Mouse (Mus musculus) testis, adult 2 months (tissue): ENCODE measurements around the gene Nfix. TPM values are rescaled to one million over a fixed set of nuclear protein-coding genes. Genes with fewer than 3 reads are reported as not detected.
A peak's percentile ranks its signal among the peaks of the same experiment; 100 is the strongest.

Experiments used
- H3K27ac ChIP-seq: fragments of 200-500 bp; 2 replicates; pipeline ENCODE4 v1.5.1; 2012; ENCODE audit warnings: low read depth, low read length; ENCODE audit not compliant: control insufficient read depth, insufficient read depth
- H3K27me3 ChIP-seq: fragments of 200-500 bp; 2 replicates; pipeline ENCODE4 v1.6.1; 2012; ENCODE audit warnings: mild to moderate bottlenecking, low read length, moderate library complexity; ENCODE audit not compliant: control insufficient read depth, insufficient read depth
- H3K36me3 ChIP-seq: fragments of 200-500 bp; 2 replicates; pipeline ENCODE4 v1.6.1; 2012; ENCODE audit warnings: mild to moderate bottlenecking, low read length; ENCODE audit not compliant: control insufficient read depth, insufficient read depth
- H3K4me1 ChIP-seq: fragments of 200-500 bp; 2 replicates; pipeline ENCODE4 v1.6.1; 2012; ENCODE audit warnings: low read length; ENCODE audit not compliant: control insufficient read depth, insufficient read depth
- H3K4me3 ChIP-seq: fragments of 200-500 bp; 2 replicates; pipeline ENCODE4 v1.5.1; 2012; ENCODE audit warnings: low read depth, mild to moderate bottlenecking, low read length, moderate library complexity, mixed read lengths; ENCODE audit not compliant: control insufficient read depth
- CTCF ChIP-seq: fragments of 200-500 bp; IDR thresholded peaks from 2 replicates; pipeline ENCODE4 v1.5.1; 2012; ENCODE audit warnings: low read depth, mild to moderate bottlenecking, inconsistent platforms, low read length, moderate library complexity; ENCODE audit not compliant: control insufficient read depth, insufficient read depth, insufficient replicate concordance
- POLR2A ChIP-seq: fragments of 200-500 bp; IDR thresholded peaks from 2 replicates; pipeline ENCODE4 v1.6.1; 2012; ENCODE audit warnings: low read depth, mild to moderate bottlenecking, inconsistent platforms, low read length, moderate library complexity; ENCODE audit not compliant: control insufficient read depth
- polyA plus RNA-seq: library from polyadenylated mRNA; depleted of rRNA; stranded (reverse); fragments of >200 nt; gene quantifications from 2 replicates; pipeline ENCODE4 v1.2.3, GENCODE M21; 2012

Nfix gene
- polyA plus RNA-seq, 1 experiment, result 5.0 TPM

DNA sequence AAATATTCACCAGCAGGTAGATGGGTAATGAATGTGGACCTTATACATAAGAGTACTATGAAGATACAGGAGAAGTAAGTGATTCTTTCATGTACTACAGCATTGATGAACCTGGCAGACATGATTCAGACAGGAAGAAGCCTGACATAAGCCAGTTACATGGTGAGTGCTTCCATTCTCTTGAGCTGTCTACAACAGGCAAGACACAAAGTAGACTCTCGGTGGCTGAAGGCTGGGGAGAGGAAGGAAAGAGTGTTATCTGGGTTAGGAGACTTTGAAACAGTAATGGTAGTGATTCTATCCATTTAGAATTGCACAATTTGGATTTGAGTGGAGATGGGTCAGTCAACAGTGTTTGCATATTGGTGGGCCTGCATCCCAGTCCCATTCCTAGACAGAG is 141.2 kb downstream of the Nfix start:
- no peak overlapping the region for H3K4me3 ChIP-seq
- peaks cover 3% of the 10 kb centered on the region; the same call in 1 of the 2 replicates for H3K27me3 ChIP-seq
- peaks cover 37% of the 10 kb centered on the region for H3K4me1 ChIP-seq
- no peak overlapping the region for H3K27ac ChIP-seq
- no peaks in the 10 kb centered on the region for H3K36me3 ChIP-seq
- TF ChIP-seq CTCF (no peak), POLR2A (no peak)

DNA sequence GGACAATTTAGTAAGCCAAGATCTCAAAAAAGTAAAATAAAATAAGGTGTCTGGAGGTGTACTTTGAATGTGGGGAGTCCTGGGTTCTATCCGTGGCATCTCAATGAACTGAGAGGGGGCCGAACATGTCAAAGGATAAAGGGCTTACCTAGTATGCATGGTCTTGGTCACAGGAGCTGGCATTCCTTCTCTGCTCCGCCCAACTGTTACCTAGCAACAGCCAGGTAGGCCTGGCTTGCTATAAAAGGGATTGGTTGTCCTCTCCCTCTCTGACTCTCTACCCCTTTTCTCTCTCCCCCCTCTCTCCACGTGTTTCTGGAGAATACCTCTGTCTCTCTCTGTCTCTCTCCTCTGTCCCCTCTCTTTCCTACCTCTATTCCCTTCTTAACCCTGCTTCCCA is 142.5 kb downstream of the Nfix start:
- 0 out of 2 replicates have a peak, but pooled peaks cover under 1% of the 10 kb centered on the region for H3K27me3 ChIP-seq
- TF ChIP-seq POLR2A, result no peak
- no peak for TF ChIP-seq CTCF
- no peak overlapping the region for H3K27ac ChIP-seq
- H3K4me3 ChIP-seq, result no peak overlapping the region
- H3K4me1 ChIP-seq, result peaks cover 27% of the 10 kb centered on the region
- no peaks in the 10 kb centered on the region for H3K36me3 ChIP-seq

DNA sequence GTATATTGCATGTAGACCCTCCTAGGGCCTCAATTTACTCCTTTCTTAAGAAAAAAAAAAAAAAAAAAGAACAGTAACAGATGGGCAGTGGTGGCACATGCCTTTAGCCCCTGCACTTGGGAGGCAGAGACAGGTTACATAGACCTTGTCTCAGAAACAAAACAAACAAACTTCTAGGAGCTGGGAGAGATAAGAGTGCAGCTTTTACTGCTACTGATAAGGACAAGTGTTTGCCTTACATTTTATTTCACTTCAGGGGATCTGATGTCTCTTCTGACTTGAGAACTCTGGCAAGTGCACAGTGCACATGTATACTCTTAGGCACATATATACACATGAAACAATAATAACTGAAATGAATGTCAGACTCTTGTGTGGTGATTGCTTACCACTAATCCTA is 142.9 kb downstream of the Nfix start:
- no peak overlapping the region for H3K4me3 ChIP-seq
- no peaks in the 10 kb centered on the region for H3K27me3 ChIP-seq
- no peak for TF ChIP-seq CTCF
- TF ChIP-seq POLR2A, result no peak
- H3K36me3 ChIP-seq, result no peaks in the 10 kb centered on the region
- H3K27ac ChIP-seq, result no peak overlapping the region
- H3K4me1 ChIP-seq, result peaks cover 22% of the 10 kb centered on the region

DNA sequence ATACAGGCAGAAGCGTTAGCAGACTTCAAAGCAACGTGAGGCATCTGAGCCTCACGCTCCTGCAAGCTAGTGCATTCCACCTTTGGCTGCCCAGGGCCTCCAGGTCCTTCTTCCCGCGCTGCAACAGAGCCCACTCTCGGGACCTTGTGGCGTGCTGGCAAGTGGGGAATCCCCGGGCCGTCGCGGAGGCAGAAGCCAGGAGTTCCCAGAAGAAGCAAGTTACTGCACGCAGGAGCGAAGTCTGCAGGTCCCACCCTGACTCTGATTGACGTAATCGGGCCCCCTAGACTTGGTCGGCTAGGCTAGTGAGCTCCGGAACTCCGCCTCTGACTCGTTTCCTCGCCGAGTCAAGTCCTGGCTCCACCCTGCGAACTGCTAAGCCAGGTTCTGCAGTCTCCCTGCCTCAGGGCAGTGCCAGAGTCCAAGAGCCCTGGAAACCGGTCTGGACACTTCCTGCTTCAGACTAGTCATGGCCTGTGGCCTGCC is 143.5 kb downstream of the Nfix start:
- peaks cover 19% of the 10 kb centered on the region for H3K4me1 ChIP-seq
- TF ChIP-seq CTCF (no peak), POLR2A (no peak)

DNA sequence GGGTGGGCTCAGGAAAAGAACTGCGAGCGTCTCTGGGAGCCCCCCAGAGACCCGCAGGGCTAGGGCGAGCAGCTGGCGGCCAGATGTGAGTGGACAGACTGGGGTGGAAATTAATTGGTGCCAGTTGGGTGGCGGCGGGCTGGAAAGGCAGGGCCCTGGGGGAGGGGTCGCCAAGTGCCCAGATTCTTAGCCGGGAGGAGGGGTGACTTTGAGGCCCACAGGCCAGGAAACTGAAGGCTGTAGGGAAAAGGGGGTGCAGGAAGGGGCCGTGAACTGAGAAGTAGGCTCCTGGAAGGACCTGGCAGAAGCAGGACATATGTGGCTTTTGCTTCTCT is 144.0 kb downstream of the Nfix start:
- no peak for TF ChIP-seq POLR2A
- Histone ChIP-seq H3K27me3 (no peaks in the 10 kb centered on the region), H3K36me3 (no peaks in the 10 kb centered on the region), H3K4me1 (peaks cover 15% of the 10 kb centered on the region), H3K27ac (peak overlapping the region; percentile 32; the same call in 1 of the 2 replicates), H3K4me3 (peak overlapping the region; percentile 17; the same call in 1 of the 2 replicates)

More for the DNA sequence above, 143.5 kb downstream of the Nfix start:
- peak overlapping the region; percentile 2; the same call in 1 of the 2 replicates for H3K4me3 ChIP-seq
- no peaks in the 10 kb centered on the region for H3K27me3 ChIP-seq
- H3K36me3 ChIP-seq, result no peaks in the 10 kb centered on the region
- peak overlapping the region; percentile 32; the same call in 1 of the 2 replicates for H3K27ac ChIP-seq

DNA sequence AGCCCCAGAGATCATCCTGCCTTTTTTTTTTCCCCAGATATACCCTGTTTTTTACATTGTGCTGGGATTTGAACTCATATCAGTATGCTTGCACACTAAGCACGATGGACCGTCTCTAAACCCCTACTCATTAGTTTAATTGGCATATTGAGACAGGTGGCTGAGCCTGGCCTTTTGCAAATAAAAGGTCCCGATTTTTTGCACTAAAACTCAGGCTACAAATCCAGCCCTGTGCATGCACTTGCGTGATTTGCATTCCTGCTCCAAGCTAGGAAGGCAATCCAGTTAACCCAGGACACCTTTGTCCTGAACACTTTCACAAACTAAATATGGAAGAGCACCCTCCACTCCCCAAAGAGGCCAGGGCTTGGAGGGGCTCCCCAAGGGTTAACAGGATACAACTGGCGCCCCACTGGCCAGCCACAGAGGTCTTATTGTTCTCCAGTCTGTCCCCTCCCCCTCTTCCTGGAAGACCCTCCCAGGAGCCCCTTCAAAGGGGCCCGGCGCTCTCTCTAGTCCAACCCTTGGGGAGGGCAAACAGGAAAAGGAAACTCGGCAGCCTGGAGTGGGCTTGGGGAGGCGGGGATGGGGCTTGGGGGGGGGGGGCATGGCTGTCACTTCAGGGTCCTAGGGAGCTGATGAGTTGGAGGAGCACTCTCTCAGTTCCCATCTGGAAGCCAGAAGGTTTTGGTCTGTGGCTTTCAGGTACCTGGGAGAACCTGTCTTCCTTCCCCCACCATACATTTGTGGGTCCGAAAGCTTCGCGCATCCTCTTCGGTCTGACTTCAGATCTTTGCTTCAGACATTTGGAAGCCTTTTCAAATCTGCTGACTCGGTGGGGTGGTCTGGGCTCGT is 144.6 kb downstream of the Nfix start:
- H3K27ac ChIP-seq, result no peak overlapping the region
- no peaks in the 10 kb centered on the region for H3K36me3 ChIP-seq
- H3K27me3 ChIP-seq, result no peaks in the 10 kb centered on the region
- H3K4me1 ChIP-seq, result peaks cover 15% of the 10 kb centered on the region
- H3K4me3 ChIP-seq, result peak overlapping the region; percentile 17; the same call in 1 of the 2 replicates
- TF ChIP-seq CTCF, result no peak
- no peak for TF ChIP-seq POLR2A

DNA sequence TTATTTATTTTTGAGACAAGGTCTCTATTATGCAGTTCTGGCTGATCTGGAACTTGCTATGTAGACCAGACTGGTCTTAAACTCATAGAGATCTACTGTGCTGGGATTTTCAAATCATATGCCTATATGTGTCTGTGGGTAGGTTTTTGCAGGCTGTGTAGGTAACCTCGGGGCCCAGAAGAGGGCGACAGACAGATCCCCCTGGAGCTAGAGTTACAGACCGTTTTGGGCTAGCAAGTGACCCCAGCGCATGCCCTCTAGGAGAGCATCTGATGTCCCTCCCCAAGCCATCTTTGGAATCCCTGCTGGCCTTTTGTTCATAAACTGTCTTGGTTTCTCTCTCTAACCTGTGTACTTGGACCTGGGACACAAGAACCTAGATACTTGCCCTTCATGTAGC is 145.5 kb downstream of the Nfix start:
- Histone ChIP-seq H3K4me3 (no peak overlapping the region), H3K27me3 (no peaks in the 10 kb centered on the region)

More for the DNA sequence above, 145.5 kb downstream of the Nfix start:
- TF ChIP-seq POLR2A, result no peak
- no peak overlapping the region for H3K27ac ChIP-seq
- H3K36me3 ChIP-seq, result no peaks in the 10 kb centered on the region
- H3K4me1 ChIP-seq, result peaks cover 10% of the 10 kb centered on the region
